Mouse (Mus musculus): Measurements from ENCODE around the gene Cyp4f16. TPM values are rescaled to one million over a fixed set of nuclear protein-coding genes. Genes with fewer than 3 reads are reported as not detected.
A peak's percentile ranks its signal among the peaks of the same experiment; 100 is the strongest.
"Not testable (repeated sequence)": the region's sequence is repeated elsewhere in the genome, so short reads cannot be mapped to it uniquely, and the experiment has no call there.

Gene Cyp4f16
- total RNA-seq, 2 experiments from 2014 or later: 4.4 to 4.6 TPM

GRCm38 (mm10) chr17:32536867-32537250 lies 501 bp downstream of the Cyp4f16 start:
- intact Hi-C loops (cut with DNase I): no loop called here
- DNase-seq (ENCODE audit: low spot score in 2 of 2): no peak

GRCm38 (mm10) chr17:32544792-32545191 lies 8.4 kb downstream of the Cyp4f16 start:
- intact Hi-C loops (cut with DNase I); DNase-seq (ENCODE audit: low spot score in 2 of 2): not testable (repeated sequence)

- intact Hi-C loops (cut with DNase I): loop anchor here (5.0 kb wide), 1 partner anchor 132 kb away; no protein-coding TSS in a partner anchor
- DNase-seq (ENCODE audit: low spot score in 2 of 2): not testable (repeated sequence)
These were observed 14.0 kb downstream of the Cyp4f16 start for GRCm38 (mm10) chr17:32550377-32550776.

- intact Hi-C loops (cut with DNase I): loop anchor here (5.0 kb wide), 1 partner anchor 131 kb away; no protein-coding TSS in a partner anchor
- peak; percentile 78 to 79 for DNase-seq (ENCODE audit: low spot score in 2 of 2)
These were observed 14.8 kb downstream of the Cyp4f16 start for GRCm38 (mm10) chr17:32550900-32551770.

GRCm38 (mm10) chr17:32553016-32553415 lies 16.7 kb downstream of the Cyp4f16 start:
- DNase-seq (ENCODE audit: low spot score in 2 of 2): not testable (repeated sequence)
- intact Hi-C loops (cut with DNase I): loop anchor here (5.0 kb wide), 1 partner anchor 129 kb away; no protein-coding TSS in a partner anchor

- DNase-seq (ENCODE audit: low spot score in 2 of 2): not testable (repeated sequence)
- intact Hi-C loops (cut with DNase I): loop anchor here (5.0 kb wide), 1 partner anchor 128 kb away; no protein-coding TSS in a partner anchor
These were observed 18.0 kb downstream of the Cyp4f16 start for GRCm38 (mm10) chr17:32554368-32554767.

- intact Hi-C loops (cut with DNase I): not testable (repeated sequence)
These were observed 26.9 kb downstream of the Cyp4f16 start for GRCm38 (mm10) chr17:32563301-32563700.

GRCm38 (mm10) chr17:32573286-32573685 lies 36.9 kb downstream of the Cyp4f16 start:
- intact Hi-C loops (cut with DNase I); DNase-seq (ENCODE audit: low spot score in 2 of 2): not testable (repeated sequence)

More at GRCm38 (mm10) chr17:32563301-32563700, 26.9 kb downstream of the Cyp4f16 start:
- not testable (repeated sequence) for DNase-seq (ENCODE audit: low spot score in 2 of 2)

- no peak for DNase-seq (ENCODE audit: low spot score in 2 of 2)
- intact Hi-C loops (cut with DNase I): no loop called here
These were observed 41.3 kb downstream of the Cyp4f16 start for GRCm38 (mm10) chr17:32577496-32578186.

GRCm38 (mm10) chr17:32596494-32596893 lies 60.1 kb downstream of the Cyp4f16 start:
- intact Hi-C loops (cut with DNase I): no loop called here
- DNase-seq (ENCODE audit: low spot score in 2 of 2): no peak

Other genes with a start within 250 kb of the Cyp4f16 start
- gene Akap8, start 215.3 kb upstream of the Cyp4f16 start, total RNA-seq (2021): 100 to 1,000 TPM in 1 of 2 experiments, 10 to 100 TPM in 1; 64.3 to 120 TPM
- gene Akap8l, start 186.0 kb upstream of the Cyp4f16 start, total RNA-seq (2021): 100 to 1,000 TPM; 155 to 294 TPM
- gene Wiz, start 147.1 kb upstream of the Cyp4f16 start, total RNA-seq (2021): 10 to 100 TPM; 52.3 to 53.2 TPM
- gene Rasal3, start 133.0 kb upstream of the Cyp4f16 start, total RNA-seq (2021): 1 to 10 TPM; 2.6 to 3.4 TPM
- gene Pglyrp2, start 112.4 kb upstream of the Cyp4f16 start, total RNA-seq (2021): not detected
- gene Cyp4f39, start 83.8 kb upstream of the Cyp4f16 start, total RNA-seq (2021): not detected
- 1 to 10 TPM; 3.0 to 4.4 TPM for gene Cyp4f17, start 30.5 kb upstream of the Cyp4f16 start, total RNA-seq (2021)
- not detected for gene Cyp4f37, start 84.8 kb downstream of the Cyp4f16 start, total RNA-seq (2021)
- not detected for gene Cyp4f40, start 122.3 kb downstream of the Cyp4f16 start, total RNA-seq (2021)
- gene Cyp4f15, start 149.1 kb downstream of the Cyp4f16 start, total RNA-seq (2021): 10 to 100 TPM; 18.3 to 19.3 TPM